Mouse (Mus musculus) hindbrain, embryonic 15.5 days (tissue): Measurements from ENCODE around the gene Ndufaf2. TPM values are rescaled to one million over a fixed set of nuclear protein-coding genes. Genes with fewer than 3 reads are reported as not detected.

Experiments
- ATAC-seq: fragments of 200-750 bp; cut with Nextera tagmentation; 2 replicates; pipeline ENCODE4 v1.8.0; 2017; ENCODE audit warnings: low read depth, moderate number of reproducible peaks, moderate TSS enrichment; ENCODE audit not compliant: low FRiP score
- H3K27ac ChIP-seq: fragments of 300-500 bp; sonication (generic); replicated peaks from 2 replicates; pipeline ENCODE4 v1.5.1; 2015; ENCODE audit warnings: mild to moderate bottlenecking, inconsistent platforms
- H3K27me3 ChIP-seq: fragments of 300-500 bp; sonication (generic); 2 replicates; pipeline ENCODE4 v1.6.1; 2015; ENCODE audit warnings: control low read depth, inconsistent platforms
- H3K36me3 ChIP-seq: fragments of 300-500 bp; sonication (generic); 2 replicates; pipeline ENCODE4 v1.6.1; 2015; ENCODE audit warnings: control low read depth, inconsistent platforms
- H3K4me1 ChIP-seq: fragments of 300-500 bp; sonication (generic); replicated peaks from 2 replicates; pipeline ENCODE4 v1.6.1; 2015; ENCODE audit warnings: control low read depth, inconsistent platforms
- H3K4me2 ChIP-seq: fragments of 300-500 bp; sonication (generic); 2 replicates; pipeline ENCODE4 v1.6.1; 2015; ENCODE audit warnings: moderate library complexity, mild to moderate bottlenecking, inconsistent platforms
- H3K4me3 ChIP-seq: fragments of 300-500 bp; sonication (generic); 2 replicates; pipeline ENCODE4 v1.5.1; 2015; ENCODE audit warnings: mild to moderate bottlenecking, inconsistent platforms
- H3K9ac ChIP-seq: fragments of 300-500 bp; sonication (generic); 2 replicates; pipeline ENCODE4 v1.6.1; 2015; ENCODE audit warnings: inconsistent platforms
- H3K9me3 ChIP-seq: fragments of 300-500 bp; sonication (generic); 2 replicates; pipeline ENCODE4 v1.6.1; 2016; ENCODE audit warnings: control low read depth, inconsistent platforms
- WGBS: fragments of 180-500 bp; shearing (Covaris S2); methylation state at CpG from one replicate; pipeline ENCODE4 v1.1.7; 2015; 5-methylcytosine and 5-hydroxymethylcytosine counted together
- polyA plus RNA-seq: library from polyadenylated mRNA; unstranded; fragments of >200 nt; fragmentation: Nextera tagmentation; extraction: Ambion mirVana; gene quantifications from 2 replicates; pipeline ENCODE4 v1.2.1, GENCODE M21; 2015

Gene Ndufaf2
- polyA plus RNA-seq, 1 experiment from 2014 or later, result 79.3 TPM

- ATAC-seq, result no peak
- H3K4me1 ChIP-seq, result no peaks in the 10 kb centered on the region
- WGBS, result 76% methylated on average over 6 of the region's 6 CpGs
Observed at GRCm38 (mm10) chr13:108132031-108132819, 26.2 kb downstream of the Ndufaf2 start.

DNA sequence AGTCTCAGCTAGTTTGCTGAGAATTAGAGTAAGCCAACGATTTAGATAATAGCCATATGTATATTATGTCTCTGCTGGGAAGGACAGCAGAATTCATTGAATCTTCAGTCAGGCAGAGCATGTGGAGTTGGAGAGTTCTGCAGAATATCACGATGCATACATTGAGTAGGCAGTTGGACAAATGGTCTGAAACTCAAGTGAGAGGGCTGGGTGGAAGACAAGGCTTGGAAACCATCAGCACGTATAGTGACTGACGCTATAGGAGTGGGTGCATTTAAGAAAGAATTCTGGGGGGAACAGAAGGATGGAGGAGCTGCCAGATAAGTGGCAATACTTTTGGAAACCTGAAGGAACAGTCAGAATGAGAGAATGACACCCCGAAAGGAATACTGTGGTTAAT is 27.7 kb downstream of the Ndufaf2 start:
- H3K9ac ChIP-seq, result no peak overlapping the region
- no peaks in the 10 kb centered on the region for H3K36me3 ChIP-seq
- no peak overlapping the region for H3K27ac ChIP-seq
- H3K4me2 ChIP-seq, result no peak overlapping the region
- no peak for ATAC-seq
- H3K27me3 ChIP-seq, result no peaks in the 10 kb centered on the region
- H3K4me3 ChIP-seq, result no peak overlapping the region
- H3K4me1 ChIP-seq, result no peaks in the 10 kb centered on the region
- H3K9me3 ChIP-seq, result no peaks in the 10 kb centered on the region
- WGBS, result 87% methylated on average over 5 of the region's 5 CpGs

More at GRCm38 (mm10) chr13:108132031-108132819, 26.2 kb downstream of the Ndufaf2 start:
- no peaks in the 10 kb centered on the region for H3K9me3 ChIP-seq
- H3K4me3 ChIP-seq, result no peak overlapping the region
- H3K27me3 ChIP-seq, result no peaks in the 10 kb centered on the region
- no peak overlapping the region for H3K4me2 ChIP-seq
- H3K27ac ChIP-seq, result no peak overlapping the region
- H3K36me3 ChIP-seq, result no peaks in the 10 kb centered on the region
- H3K9ac ChIP-seq, result no peak overlapping the region

GRCm38 (mm10) chr13:108129070-108129469 is 29.4 kb downstream of the Ndufaf2 start:
- Histone ChIP-seq H3K9ac (no peak overlapping the region), H3K9me3 (no peaks in the 10 kb centered on the region), H3K4me1 (no peaks in the 10 kb centered on the region; the same call in 1 of the 2 replicates), H3K36me3 (no peaks in the 10 kb centered on the region), H3K27me3 (no peaks in the 10 kb centered on the region), H3K4me3 (no peak overlapping the region), H3K27ac (no peak overlapping the region), H3K4me2 (no peak overlapping the region)
- 60% methylated on average over 7 of the region's 7 CpGs for WGBS
- ATAC-seq, result no peak

DNA sequence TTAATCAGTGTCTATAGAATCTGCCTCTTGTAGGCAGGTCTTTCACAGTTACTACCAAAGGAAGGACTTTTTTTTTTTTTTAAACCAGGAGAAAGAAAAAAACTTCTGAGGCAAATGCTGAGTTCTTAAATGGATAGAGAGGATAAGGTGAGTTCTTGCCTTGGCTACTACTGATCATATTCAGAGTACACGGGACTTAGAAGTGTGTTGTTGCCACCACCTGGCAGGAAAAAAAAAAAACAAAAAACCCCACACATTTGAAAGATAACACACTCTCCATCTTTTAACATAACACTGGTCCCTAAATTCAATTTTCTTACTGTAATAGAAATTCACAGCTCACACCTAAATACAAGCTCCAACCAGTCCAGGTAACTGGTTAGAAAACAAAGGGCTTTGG is 30.5 kb downstream of the Ndufaf2 start:
- no peak overlapping the region for H3K27ac ChIP-seq
- no peak overlapping the region for H3K4me3 ChIP-seq
- peaks cover 7% of the 10 kb centered on the region for H3K4me1 ChIP-seq
- H3K4me2 ChIP-seq, result no peak overlapping the region
- H3K27me3 ChIP-seq, result no peaks in the 10 kb centered on the region
- 50% methylated on average over 1 of the region's 1 CpGs for WGBS
- no peak for ATAC-seq
- H3K36me3 ChIP-seq, result no peaks in the 10 kb centered on the region
- no peaks in the 10 kb centered on the region for H3K9me3 ChIP-seq
- no peak overlapping the region for H3K9ac ChIP-seq

DNA sequence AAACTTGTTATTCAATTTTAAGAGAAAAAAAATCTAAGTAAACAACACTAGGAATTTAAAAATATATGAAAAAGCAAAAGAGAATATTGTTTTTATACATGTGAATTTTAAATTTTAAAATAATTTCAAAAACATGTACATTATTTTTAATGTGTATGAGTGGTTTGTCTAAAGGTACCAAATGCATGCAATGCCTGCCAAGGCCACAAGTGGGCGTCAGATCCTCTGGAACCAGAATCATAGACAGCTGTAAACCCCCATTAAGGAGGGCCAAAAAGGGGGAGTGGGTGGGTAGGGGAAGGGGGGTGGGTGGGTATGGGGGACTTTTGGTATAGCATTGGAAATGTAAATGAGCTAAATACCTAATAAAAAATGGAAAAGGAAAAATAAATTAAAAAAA is 31.3 kb downstream of the Ndufaf2 start:
- H3K9ac ChIP-seq, result no peak overlapping the region
- H3K4me3 ChIP-seq, result no peak overlapping the region
- no peaks in the 10 kb centered on the region for H3K27me3 ChIP-seq
- no peak overlapping the region for H3K27ac ChIP-seq
- H3K9me3 ChIP-seq, result no peaks in the 10 kb centered on the region
- H3K36me3 ChIP-seq, result no peaks in the 10 kb centered on the region
- 7% methylated on average over 1 of the region's 1 CpGs for WGBS
- ATAC-seq, result no peak
- H3K4me1 ChIP-seq, result peaks cover 11% of the 10 kb centered on the region
- no peak overlapping the region for H3K4me2 ChIP-seq

GRCm38 (mm10) chr13:108126246-108126645 is 32.2 kb downstream of the Ndufaf2 start:
- Histone ChIP-seq H3K4me3 (no peak overlapping the region), H3K9ac (no peak overlapping the region), H3K9me3 (no peaks in the 10 kb centered on the region), H3K27ac (no peak overlapping the region), H3K4me1 (peaks cover 11% of the 10 kb centered on the region), H3K27me3 (no peaks in the 10 kb centered on the region), H3K4me2 (no peak overlapping the region), H3K36me3 (no peaks in the 10 kb centered on the region)
- ATAC-seq, result no peak
- WGBS, result 91% methylated on average over 2 of the region's 2 CpGs

DNA sequence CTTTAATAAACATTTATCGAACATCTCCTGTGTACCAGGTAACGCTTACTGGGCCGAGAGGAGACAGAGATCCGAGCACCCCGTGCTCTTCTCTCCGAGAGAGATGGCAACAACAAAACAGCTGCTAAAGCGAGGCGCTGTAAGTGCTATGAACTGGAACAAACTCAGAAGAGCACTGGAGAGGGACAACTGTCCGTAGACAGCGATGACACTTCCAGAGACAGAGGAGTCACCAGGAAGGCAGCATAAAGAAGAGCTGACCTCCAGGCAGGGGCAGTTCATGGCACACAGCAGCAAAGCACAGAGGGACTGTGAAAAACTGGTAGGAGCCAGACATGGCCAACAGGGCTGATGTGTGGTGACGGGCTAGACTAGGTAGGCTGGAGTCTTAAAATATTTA is 34.3 kb downstream of the Ndufaf2 start:
- Histone ChIP-seq H3K4me3 (no peak overlapping the region), H3K27me3 (no peaks in the 10 kb centered on the region), H3K9ac (no peak overlapping the region), H3K4me1 (peaks cover 14% of the 10 kb centered on the region), H3K9me3 (no peaks in the 10 kb centered on the region), H3K27ac (0 out of 2 replicates have a peak overlapping the region, but pooled peaks have one; percentile 7), H3K4me2 (peak overlapping the region; percentile 25; the same call in 1 of the 2 replicates), H3K36me3 (no peaks in the 10 kb centered on the region)
- 35% methylated on average over 11 of the region's 11 CpGs for WGBS
- ATAC-seq, result no peak

DNA sequence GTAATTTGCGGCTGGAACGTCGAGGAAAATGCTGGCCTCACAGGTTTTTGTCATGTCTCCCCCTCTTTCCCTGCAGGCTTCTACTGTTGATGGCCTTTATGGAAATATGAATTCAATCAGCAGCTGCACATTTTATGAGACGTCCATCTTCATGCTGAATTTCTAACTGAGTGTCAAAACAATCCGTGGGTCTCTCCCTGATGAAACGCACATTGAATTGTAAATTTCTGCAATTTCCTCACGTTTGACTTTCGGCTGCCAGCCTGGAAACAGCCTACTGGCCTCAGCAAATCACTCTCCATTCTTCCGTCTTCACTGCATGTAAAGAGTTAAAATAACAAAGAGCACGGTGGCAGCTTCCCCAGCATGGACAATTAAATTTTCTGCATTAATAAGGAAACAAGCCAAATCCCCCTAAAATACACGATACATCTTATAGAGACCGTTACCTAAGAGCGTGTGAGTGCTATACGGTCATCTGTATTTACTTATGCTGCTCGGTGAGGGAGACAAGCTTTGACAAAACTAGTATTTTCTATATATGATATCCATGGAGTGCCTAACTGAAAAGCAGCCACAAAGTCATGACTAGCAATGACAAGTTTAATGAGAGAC is 35.2 kb downstream of the Ndufaf2 start:
- H3K27ac ChIP-seq, result no peak overlapping the region
- H3K4me2 ChIP-seq, result peak overlapping the region; percentile 44
- H3K36me3 ChIP-seq, result no peaks in the 10 kb centered on the region
- H3K4me3 ChIP-seq, result no peak overlapping the region
- WGBS, result 14% methylated on average over 15 of the region's 15 CpGs
- H3K27me3 ChIP-seq, result no peaks in the 10 kb centered on the region
- H3K4me1 ChIP-seq, result peaks cover 14% of the 10 kb centered on the region
- H3K9me3 ChIP-seq, result no peaks in the 10 kb centered on the region
- H3K9ac ChIP-seq, result no peak overlapping the region
- no peak for ATAC-seq

DNA sequence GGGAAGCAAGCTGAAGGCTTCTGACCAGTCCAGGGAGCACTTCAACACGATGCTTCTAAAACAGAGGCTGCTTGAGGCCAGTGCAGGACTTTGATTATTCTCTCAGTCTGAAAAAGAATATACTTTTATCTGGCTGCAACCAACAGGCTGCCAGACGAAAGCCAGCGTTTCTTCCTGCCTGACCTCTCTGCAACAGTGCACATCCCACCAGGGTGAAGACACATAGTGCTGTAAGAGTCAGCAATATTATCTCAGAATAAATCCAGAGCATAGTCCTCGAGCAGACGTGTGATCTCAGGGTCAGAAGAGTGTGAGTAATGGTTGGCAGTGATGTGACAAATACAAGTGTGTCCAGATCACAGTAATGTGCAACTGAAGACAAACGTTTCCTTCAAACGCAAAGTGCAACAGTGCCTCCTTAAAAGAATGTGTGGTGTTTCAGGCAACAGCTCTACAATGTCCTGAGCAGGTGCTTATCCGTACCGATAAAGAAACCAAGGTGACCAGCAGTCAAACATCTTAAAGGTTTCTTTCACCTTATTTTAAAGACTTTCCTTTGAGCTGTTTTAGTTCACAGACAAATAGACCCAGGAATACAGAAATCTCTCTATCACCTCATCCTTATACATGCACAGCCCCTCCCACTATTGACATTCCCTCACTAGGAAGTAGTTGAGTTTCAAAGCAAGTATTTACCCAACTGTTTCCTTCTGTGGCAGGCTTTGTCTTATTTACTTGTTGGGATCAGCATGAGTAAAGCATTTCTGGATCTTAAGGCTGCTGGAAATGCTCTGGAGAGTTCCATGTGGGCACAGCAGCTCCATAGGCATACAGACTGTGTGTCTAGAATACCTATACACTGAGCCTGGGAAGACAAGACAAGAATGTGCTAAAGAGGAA is 38.8 kb downstream of the Ndufaf2 start:
- Histone ChIP-seq H3K4me3 (no peak overlapping the region), H3K4me2 (no peak overlapping the region), H3K9me3 (no peaks in the 10 kb centered on the region), H3K4me1 (peaks cover 14% of the 10 kb centered on the region), H3K9ac (no peak overlapping the region), H3K27ac (no peak overlapping the region), H3K36me3 (no peaks in the 10 kb centered on the region), H3K27me3 (no peaks in the 10 kb centered on the region)
- no peak for ATAC-seq
- whole genome bisulfite sequencing, result 77% methylated on average over 9 of the region's 9 CpGs

DNA sequence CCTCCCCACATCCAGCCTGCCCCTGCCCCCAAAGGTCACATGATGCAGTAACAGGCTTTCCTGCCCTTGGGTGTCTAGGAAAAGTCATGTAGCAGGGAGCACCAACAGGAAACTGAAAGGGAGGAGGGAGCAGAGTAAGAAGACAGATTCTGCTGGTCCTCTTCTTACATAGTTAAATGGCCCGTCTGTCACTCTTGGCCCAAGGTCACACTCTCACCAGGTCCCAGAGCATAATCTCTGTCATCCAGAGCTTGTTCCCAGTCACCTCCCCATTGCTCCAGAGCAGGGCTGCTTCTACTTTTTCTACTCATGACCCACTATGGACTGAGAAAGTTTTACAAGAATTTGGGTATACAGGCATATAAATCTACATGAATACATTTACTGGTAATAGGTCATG is 40.2 kb downstream of the Ndufaf2 start:
- 77% methylated on average over 1 of the region's 1 CpGs for WGBS
- Histone ChIP-seq H3K27me3 (no peaks in the 10 kb centered on the region), H3K4me2 (no peak overlapping the region), H3K27ac (no peak overlapping the region), H3K4me1 (peaks cover 10% of the 10 kb centered on the region), H3K4me3 (no peak overlapping the region), H3K36me3 (no peaks in the 10 kb centered on the region), H3K9me3 (no peaks in the 10 kb centered on the region), H3K9ac (no peak overlapping the region)
- ATAC-seq, result no peak

- Histone ChIP-seq H3K27ac (no peak overlapping the region), H3K27me3 (no peaks in the 10 kb centered on the region), H3K4me1 (peaks cover 5% of the 10 kb centered on the region), H3K4me2 (no peak overlapping the region), H3K4me3 (no peak overlapping the region), H3K36me3 (no peaks in the 10 kb centered on the region), H3K9ac (no peak overlapping the region), H3K9me3 (no peaks in the 10 kb centered on the region)
- ATAC-seq, result no peak
Observed at GRCm38 (mm10) chr13:108117654-108118053, 40.8 kb downstream of the Ndufaf2 start.

- Histone ChIP-seq H3K4me3 (no peak overlapping the region), H3K4me1 (no peaks in the 10 kb centered on the region), H3K9me3 (no peaks in the 10 kb centered on the region), H3K9ac (no peak overlapping the region), H3K4me2 (no peak overlapping the region), H3K27ac (no peak overlapping the region), H3K36me3 (no peaks in the 10 kb centered on the region), H3K27me3 (no peaks in the 10 kb centered on the region)
- 64% methylated on average over 3 of the region's 3 CpGs for WGBS
- no peak for ATAC-seq
Observed at GRCm38 (mm10) chr13:108114257-108114656, 44.2 kb downstream of the Ndufaf2 start.
